21 mouse cellular contexts compared by ENCODE assay signal in genomic region chr5:111501691-111502441, GRCm38 (mm10).
DNase-seq lines count a peak whose midpoint lies in the region; ATAC-seq and TF ChIP-seq lines count a peak whose summit lies in the region.
"Had no signal": no experiment of that assay in that cellular context is flagged by ENCODE, and none has a peak within 500 bp of the region (broad histone marks: within the 10 kb centered on the region; RNA-seq: fewer than 3 reads in every experiment).

No protein-coding gene starts in this region.

- H3K36me3 ChIP-seq in liver, adult 2 months (ENCODE audit: control insufficient read depth, insufficient read depth, low read length): no peaks in the 10 kb centered on the region
- no peaks in the 10 kb centered on the region for H3K36me3 ChIP-seq in liver, embryonic 11.5 days (ENCODE audit: control insufficient read depth, insufficient read depth, low read length)
- no peaks in the 10 kb centered on the region for H3K36me3 ChIP-seq in liver, embryonic 14.5 days (replicated peaks; ENCODE audit: control insufficient read depth, insufficient read depth, low read depth)
- no peaks in the 10 kb centered on the region for H3K36me3 ChIP-seq in neural tube, embryonic 12.5 days
- H3K36me3 ChIP-seq: heart, embryonic 15.5 days; midbrain, embryonic 12.5 days; stomach, embryonic 15.5 days had no signal

- H3K27ac ChIP-seq in liver, adult 2 months (replicated peaks; ENCODE audit: insufficient read depth, low read depth, low read length): no peak overlapping the region
- no peak overlapping the region for H3K27ac ChIP-seq in liver, embryonic 11.5 days (ENCODE audit: low read depth, low read length)
- no peak overlapping the region for H3K27ac ChIP-seq in liver, embryonic 14.5 days
- H3K27ac ChIP-seq in neural tube, embryonic 12.5 days: no peak overlapping the region
- H3K27ac ChIP-seq: heart, embryonic 15.5 days; midbrain, embryonic 12.5 days; stomach, embryonic 15.5 days had no signal

- H3K79me2 ChIP-seq in liver, adult 2 months (ENCODE audit: control insufficient read depth, insufficient read depth, low read length): no peaks in the 10 kb centered on the region

- peaks cover 17% of the 10 kb centered on the region for H3K4me1 ChIP-seq in liver, adult 2 months (ENCODE audit: control insufficient read depth, insufficient read depth, low read length)
- peaks cover 10% of the 10 kb centered on the region for H3K4me1 ChIP-seq in liver, embryonic 11.5 days (replicated peaks; ENCODE audit: control insufficient read depth, insufficient read depth, low read length)
- peaks cover 9 to 24% of the 10 kb centered on the region in 2 experiments for H3K4me1 ChIP-seq in liver, embryonic 14.5 days (replicated peaks; ENCODE audit: control insufficient read depth in 2 of 2, insufficient read depth in 2 of 2, low read length in 1 of 2)
- peaks cover 17% of the 10 kb centered on the region for H3K4me1 ChIP-seq in neural tube, embryonic 12.5 days

- WGBS in liver, adult 2 months: 53% methylated on average over 13 of the region's 13 CpGs
- 46% methylated on average over 13 of the region's 13 CpGs for WGBS in liver, embryonic 11.5 days
- WGBS in liver, embryonic 14.5 days (ENCODE audit: insufficient replicate concordance): 43% methylated on average over 13 of the region's 13 CpGs
- 59% methylated on average over 13 of the region's 13 CpGs for WGBS in neural tube, embryonic 12.5 days

- no peaks in the 10 kb centered on the region for H3K27me3 ChIP-seq in liver, adult 2 months (ENCODE audit: control insufficient read depth, insufficient read depth, low read length)
- peaks cover 4% of the 10 kb centered on the region; the same call in 1 of the 2 replicates for H3K27me3 ChIP-seq in liver, embryonic 11.5 days (replicated peaks; ENCODE audit: control insufficient read depth, insufficient read depth, low read length)
- H3K27me3 ChIP-seq in liver, embryonic 14.5 days (ENCODE audit: control insufficient read depth, insufficient read depth, low read length): no peaks in the 10 kb centered on the region
- peaks cover 60% of the 10 kb centered on the region for H3K27me3 ChIP-seq in neural tube, embryonic 12.5 days (replicated peaks)
- H3K27me3 ChIP-seq: stomach, embryonic 15.5 days had no signal

- no peak for TF ChIP-seq CTCF in liver, adult 2 months (IDR thresholded peaks at IDR 0.05; ENCODE audit: low read depth, low read length)
- no peak for TF ChIP-seq CTCF in liver, embryonic 14.5 days (IDR thresholded peaks at IDR 0.05; ENCODE audit: low read depth)

- no peak overlapping the region for H3K4me3 ChIP-seq in liver, adult 2 months (ENCODE audit: insufficient read depth, low read depth, low read length)
- no peak overlapping the region for H3K4me3 ChIP-seq in liver, embryonic 11.5 days (ENCODE audit: low read depth, low read length)
- no peak overlapping the region for H3K4me3 ChIP-seq in liver, embryonic 14.5 days (ENCODE audit: insufficient read depth in 1 of 2, low read depth in 2 of 2, low read length in 2 of 2)
- no peak overlapping the region for H3K4me3 ChIP-seq in neural tube, embryonic 12.5 days
- H3K4me3 ChIP-seq: heart, embryonic 15.5 days; midbrain, embryonic 12.5 days; stomach, embryonic 15.5 days had no signal

- H3K9ac ChIP-seq in liver, adult 2 months (ENCODE audit: low read depth, low read length): no peak overlapping the region
- no peak overlapping the region for H3K9ac ChIP-seq in liver, embryonic 11.5 days (ENCODE audit: low read depth, low read length)
- H3K9ac ChIP-seq in liver, embryonic 14.5 days (replicated peaks): no peak overlapping the region
- no peak overlapping the region for H3K9ac ChIP-seq in neural tube, embryonic 12.5 days
- H3K9ac ChIP-seq: heart, embryonic 15.5 days; midbrain, embryonic 12.5 days; stomach, embryonic 15.5 days had no signal

- TF ChIP-seq EP300 in liver, embryonic 14.5 days (IDR thresholded peaks at IDR 0.05; ENCODE audit: low read depth): no peak

- TF ChIP-seq POLR2A in liver, adult 2 months (IDR thresholded peaks at IDR 0.05; ENCODE audit: extremely low read depth, insufficient read depth, low read length): no peak

- H3K4me2 ChIP-seq in liver, embryonic 11.5 days: no peak overlapping the region
- H3K4me2 ChIP-seq in liver, embryonic 14.5 days (ENCODE audit: low read depth): no peak overlapping the region
- no peak overlapping the region for H3K4me2 ChIP-seq in neural tube, embryonic 12.5 days (replicated peaks)
- H3K4me2 ChIP-seq: heart, embryonic 15.5 days; midbrain, embryonic 12.5 days; stomach, embryonic 15.5 days had no signal

- H3K9me3 ChIP-seq in liver, embryonic 11.5 days (ENCODE audit: control insufficient read depth, low read length): no peaks in the 10 kb centered on the region
- H3K9me3 ChIP-seq in liver, embryonic 14.5 days (ENCODE audit: control insufficient read depth, low read length): no peaks in the 10 kb centered on the region
- H3K9me3 ChIP-seq in neural tube, embryonic 12.5 days: no peaks in the 10 kb centered on the region
- H3K9me3 ChIP-seq: heart, embryonic 15.5 days; midbrain, embryonic 12.5 days; stomach, embryonic 15.5 days had no signal

- ATAC-seq in liver, embryonic 11.5 days (replicated peaks; ENCODE audit: low FRiP score): no peak
- ATAC-seq in common myeloid progenitor, adult 5-6 weeks (replicated peaks; ENCODE audit: low read depth, poor library complexity, severe bottlenecking): peak; percentile 51; the same call in 1 of the 2 replicates
- peak; percentile 54; the same call in 1 of the 2 replicates for ATAC-seq in liver, embryonic 14.5 days (ENCODE audit: insufficient read depth)
- 0 out of 2 replicates have a peak, but pooled peaks have one; percentile 33 for ATAC-seq in neural tube, embryonic 12.5 days (ENCODE audit: low FRiP score, low read depth)
- ATAC-seq: forebrain, embryonic 14.5 days; Patski had no signal

- DNase-seq in liver, adult 2 months (ENCODE audit: extremely low read depth, low read depth, low spot score): peak; percentile 55
- DNase-seq in liver, embryonic 11.5 days (ENCODE audit: low spot score): no peak
- DNase-seq in liver, embryonic 14.5 days (ENCODE audit: low read depth in 3 of 3, low spot score in 3 of 3): peak in 1 of 3 experiments; percentile 10
- no peak for DNase-seq in Muller cell, postnatal 12 days (ENCODE audit: inconsistent ontology term)
- DNase-seq in lung, postnatal 4 days: no peak
- DNase-seq: adrenal gland, postnatal 10 days; cerebellum, adult 11-12 months; cerebellum, postnatal 14 days; gastrocnemius, postnatal 14 days; kidney, adult 9 months; kidney, postnatal 4 days; lung, adult 2 months; right cerebral cortex, postnatal 25 days; thymus, adult 2 months had no signal
